14 mouse cellular contexts compared by ENCODE assay signal in the genomic region with DNA sequence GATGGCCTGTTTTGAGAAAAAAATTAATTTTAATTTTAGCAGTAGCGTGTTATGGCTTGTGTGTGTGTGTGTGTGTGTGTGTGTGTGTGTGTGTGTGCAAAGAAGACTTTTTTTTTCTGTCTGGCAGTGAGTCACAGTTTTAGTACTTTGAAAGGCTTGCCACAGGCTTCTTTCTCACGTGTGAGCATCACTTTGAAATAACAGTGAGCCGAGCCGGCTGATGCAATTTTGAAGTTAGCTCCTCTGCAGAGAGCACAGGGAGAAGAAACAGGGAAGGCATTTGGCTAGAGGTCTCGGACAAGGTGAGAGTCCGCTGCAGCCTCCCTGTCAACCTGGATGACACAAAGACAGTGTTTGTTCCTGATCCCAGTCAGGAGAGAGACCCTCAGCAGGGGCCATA.
A peak's percentile ranks its signal among the peaks of the same experiment; 100 is the strongest.
DNase-seq lines count a peak whose midpoint lies in the region; ATAC-seq lines count a peak whose summit lies in the region.
"Had no signal": no experiment of that assay in that cellular context is flagged by ENCODE, and none has a peak within 500 bp of the region (broad histone marks: within the 10 kb centered on the region; RNA-seq: fewer than 3 reads in every experiment).

No protein-coding gene starts in this region.

- H3K4me2 ChIP-seq in embryonic facial prominence, embryonic 14.5 days (ENCODE audit: low read depth, low read length): no peak overlapping the region
- no peak overlapping the region for H3K4me2 ChIP-seq in embryonic facial prominence, embryonic 15.5 days (replicated peaks)
- H3K4me2 ChIP-seq: embryonic facial prominence, embryonic 12.5 days had no signal

- no peak overlapping the region for H3K4me3 ChIP-seq in embryonic facial prominence, embryonic 14.5 days (ENCODE audit: low read depth, low read length)
- no peak overlapping the region for H3K4me3 ChIP-seq in embryonic facial prominence, embryonic 10.5 days
- no peak overlapping the region for H3K4me3 ChIP-seq in embryonic facial prominence, embryonic 15.5 days (replicated peaks)
- H3K4me3 ChIP-seq: embryonic facial prominence, embryonic 12.5 days had no signal

- intact Hi-C loops in left cerebral cortex, postnatal 25 days (cut with DNase I): no loop called here
- intact Hi-C loops in left cerebral cortex, postnatal 4 days (cut with DNase I): no loop called here

- H3K36me3 ChIP-seq in embryonic facial prominence, embryonic 14.5 days (ENCODE audit: control insufficient read depth, insufficient read depth, low read length): no peaks in the 10 kb centered on the region
- no peaks in the 10 kb centered on the region for H3K36me3 ChIP-seq in embryonic facial prominence, embryonic 10.5 days (replicated peaks)
- no peaks in the 10 kb centered on the region for H3K36me3 ChIP-seq in embryonic facial prominence, embryonic 15.5 days
- H3K36me3 ChIP-seq: embryonic facial prominence, embryonic 12.5 days had no signal

- H3K4me1 ChIP-seq in embryonic facial prominence, embryonic 14.5 days (ENCODE audit: control insufficient read depth, insufficient read depth, low read length): peaks cover 23% of the 10 kb centered on the region
- 0 out of 2 replicates have a peak, but pooled peaks cover 7% of the 10 kb centered on the region for H3K4me1 ChIP-seq in embryonic facial prominence, embryonic 10.5 days
- peaks cover 23% of the 10 kb centered on the region for H3K4me1 ChIP-seq in embryonic facial prominence, embryonic 15.5 days

- peak; percentile 21 for DNase-seq in embryonic facial prominence, embryonic 14.5 days (ENCODE audit: low spot score)
- DNase-seq in embryonic facial prominence, embryonic 10.5 days (ENCODE audit: low spot score): no peak
- peak; percentile 54 to 74 for DNase-seq in left cerebral cortex, postnatal 25 days (ENCODE audit: low spot score in 2 of 2)
- DNase-seq in left cerebral cortex, postnatal 4 days: no peak
- peak; percentile 68 for DNase-seq in 3T3-L1 (ENCODE audit: low read depth, low spot score)
- DNase-seq in kidney, adult 18-20 months: no peak
- DNase-seq: adrenal gland, postnatal 14 days; cerebellum, postnatal 25 days; lung, postnatal 4 days had no signal

- H3K27me3 ChIP-seq in embryonic facial prominence, embryonic 14.5 days (replicated peaks; ENCODE audit: control insufficient read depth, insufficient read depth, low read length): no peaks in the 10 kb centered on the region
- H3K27me3 ChIP-seq in embryonic facial prominence, embryonic 10.5 days (replicated peaks; ENCODE audit: low read depth, poor library complexity, severe bottlenecking): no peaks in the 10 kb centered on the region
- H3K27me3 ChIP-seq in embryonic facial prominence, embryonic 15.5 days: no peaks in the 10 kb centered on the region
- H3K27me3 ChIP-seq: embryonic facial prominence, embryonic 12.5 days had no signal

- H3K9me3 ChIP-seq in embryonic facial prominence, embryonic 14.5 days (ENCODE audit: control insufficient read depth, low read length): no peaks in the 10 kb centered on the region
- no peaks in the 10 kb centered on the region for H3K9me3 ChIP-seq in embryonic facial prominence, embryonic 10.5 days
- H3K9me3 ChIP-seq in embryonic facial prominence, embryonic 15.5 days (replicated peaks): no peaks in the 10 kb centered on the region
- H3K9me3 ChIP-seq: embryonic facial prominence, embryonic 12.5 days had no signal

- H3K27ac ChIP-seq in embryonic facial prominence, embryonic 14.5 days (replicated peaks; ENCODE audit: low read depth, low read length): no peak overlapping the region
- H3K27ac ChIP-seq in embryonic facial prominence, embryonic 10.5 days (replicated peaks): no peak overlapping the region
- 0 out of 2 replicates have a peak overlapping the region, but pooled peaks have one; percentile 34 for H3K27ac ChIP-seq in embryonic facial prominence, embryonic 15.5 days (replicated peaks)
- H3K27ac ChIP-seq: embryonic facial prominence, embryonic 12.5 days; liver, embryonic 14.5 days had no signal

- no peak overlapping the region for H3K9ac ChIP-seq in embryonic facial prominence, embryonic 14.5 days (ENCODE audit: low read depth, low read length)
- H3K9ac ChIP-seq in embryonic facial prominence, embryonic 15.5 days: no peak overlapping the region
- H3K9ac ChIP-seq: embryonic facial prominence, embryonic 12.5 days; liver, embryonic 14.5 days had no signal

- no peak for ATAC-seq in embryonic facial prominence, embryonic 14.5 days (ENCODE audit: low read depth)
- no peak for ATAC-seq in embryonic facial prominence, embryonic 15.5 days (ENCODE audit: insufficient number of reproducible peaks, low FRiP score, low TSS enrichment, low read depth)
- ATAC-seq in megakaryocyte-erythroid progenitor cell, adult 5-6 weeks (replicated peaks; ENCODE audit: low FRiP score, low TSS enrichment, poor library complexity, severe bottlenecking): no peak
- ATAC-seq: hindbrain, embryonic 16.5 days had no signal

- 36% methylated on average over 6 of the region's 6 CpGs for WGBS in embryonic facial prominence, embryonic 14.5 days
- WGBS in embryonic facial prominence, embryonic 10.5 days: 80% methylated on average over 6 of the region's 6 CpGs
- 60% methylated on average over 6 of the region's 6 CpGs for WGBS in embryonic facial prominence, embryonic 15.5 days

Comparison
In these comparisons a context has a peak if more than half of its experiments do, and no peak if none do; other contexts are left out.
1. DNase-seq: peak in embryonic facial prominence, embryonic 14.5 days (single experiment), left cerebral cortex, postnatal 25 days (2 of 2) and 3T3-L1 (single experiment); none in embryonic facial prominence, embryonic 10.5 days (single experiment), left cerebral cortex, postnatal 4 days (single experiment) and kidney, adult 18-20 months (single experiment).